Mouse (Mus musculus): ENCODE measurements at regions not wholly inside any gene's neighbourhood (a gene's known extent, or its start where the extent isn't known, plus 50 kb on each side); places are given as distances from the start of the nearest gene placed in this dataset.
A peak's percentile ranks its signal among the peaks of the same experiment; 100 is the strongest.

DNA sequence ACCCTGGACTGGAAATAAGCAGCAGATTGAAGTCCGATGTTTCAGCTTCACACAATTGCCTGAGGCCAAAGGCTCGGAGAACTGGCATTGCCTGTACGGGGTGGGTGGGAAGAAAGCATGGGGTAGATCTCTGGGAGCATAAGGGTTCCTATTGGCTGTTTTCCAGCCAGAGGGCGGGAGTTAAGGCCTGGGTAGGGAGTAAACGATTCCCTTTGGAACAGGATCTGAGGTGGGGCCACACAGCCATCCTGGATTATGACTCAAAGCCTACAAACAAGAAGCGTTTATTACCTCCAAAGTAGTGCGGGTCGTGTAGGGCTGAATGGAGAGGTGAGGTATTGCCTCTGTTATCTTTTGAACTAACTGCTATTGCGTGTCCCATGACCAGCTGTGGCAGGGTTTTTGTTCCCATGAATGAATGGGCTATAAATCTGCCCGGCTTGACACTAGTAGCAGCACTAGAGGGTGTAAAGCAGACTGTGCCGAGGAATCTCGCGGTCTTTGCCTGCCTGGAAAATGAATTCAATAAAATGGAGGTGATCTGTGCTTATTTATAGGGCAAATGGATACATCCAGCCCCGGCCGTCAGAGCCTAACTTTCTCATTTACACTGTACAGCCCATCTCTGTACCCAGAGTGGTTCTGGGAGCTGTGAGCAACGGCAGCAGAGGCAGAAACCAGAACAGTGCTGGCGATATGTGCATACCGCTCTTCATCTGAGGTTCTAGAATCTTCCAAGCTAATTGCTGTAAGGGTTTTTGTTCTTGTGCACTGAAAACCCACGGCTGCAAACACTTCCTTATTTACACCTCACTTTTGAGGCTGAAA is 214.3 kb upstream of the Zfp507 start:
- no peak for DNase-seq (ENCODE audit: low spot score)
- intact Hi-C loops (cut with DNase I), result no loop called here

DNA sequence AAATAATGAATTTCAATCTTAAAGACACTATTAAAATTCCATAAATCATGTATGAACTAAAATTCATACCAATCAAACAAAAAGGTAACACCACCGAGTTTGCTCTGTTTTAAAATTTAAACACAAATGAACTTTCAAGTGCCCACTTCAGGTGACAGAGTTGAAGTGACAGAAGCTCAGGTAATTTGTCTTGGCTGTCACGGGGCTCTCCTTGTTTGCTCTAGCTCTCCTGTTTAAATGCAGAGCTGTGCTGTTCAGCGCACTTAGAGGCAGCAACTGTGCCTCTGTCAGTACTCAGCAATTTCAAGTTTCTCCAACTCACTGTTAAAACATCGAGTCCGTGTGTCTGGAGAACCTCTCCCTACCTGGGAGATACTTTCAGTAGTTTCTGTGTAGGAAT is 193.8 kb upstream of the Zfp507 start:
- intact Hi-C loops (cut with DNase I), result no loop called here
- no peak for DNase-seq (ENCODE audit: low spot score)

DNA sequence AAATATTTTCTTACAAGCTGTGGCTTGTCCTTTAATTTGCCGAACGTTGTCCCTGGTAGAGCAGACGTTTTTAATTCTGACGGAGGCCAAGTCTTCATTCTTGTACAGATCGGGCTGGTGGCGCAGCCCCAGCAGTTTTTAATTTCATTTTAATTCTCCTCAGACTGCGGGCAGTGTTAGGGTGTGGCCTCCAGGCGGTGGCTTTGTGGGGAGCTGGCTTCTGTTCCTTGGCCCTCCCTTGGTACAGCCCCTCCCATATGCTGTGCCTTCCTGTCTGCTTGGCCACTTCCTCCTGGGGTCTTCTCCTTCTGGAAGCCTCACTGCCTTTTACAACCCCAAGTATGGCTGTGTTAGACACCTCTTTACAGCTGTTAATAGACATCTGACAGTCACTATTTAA is 189.7 kb upstream of the Zfp507 start:
- no peak for DNase-seq (ENCODE audit: low spot score)
- intact Hi-C loops (cut with DNase I), result no loop called here

GRCm38 (mm10) chr7:35991141-35991540 is 188.3 kb upstream of the Zfp507 start:
- DNase-seq (ENCODE audit: low spot score), result no peak
- intact Hi-C loops (cut with DNase I), result no loop called here

DNA sequence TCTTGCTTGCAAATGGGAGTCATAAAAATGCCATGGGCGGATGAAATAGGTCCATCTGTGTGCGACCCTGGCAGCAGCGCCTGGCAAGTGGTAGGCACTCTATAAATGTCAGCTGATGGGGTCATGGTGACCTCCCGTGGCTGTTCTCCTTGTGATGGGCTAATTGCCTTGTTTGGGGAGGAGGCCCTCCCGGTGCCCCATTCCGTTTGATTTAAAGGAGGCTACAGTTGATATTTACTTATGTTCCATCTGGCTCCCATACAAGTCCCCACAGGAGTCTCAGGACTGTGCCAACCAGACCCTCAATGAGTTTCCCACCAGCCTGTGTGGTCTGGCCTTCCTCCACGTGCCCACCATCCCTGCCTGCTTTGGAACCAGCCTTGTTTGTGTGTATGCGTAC is 186.7 kb upstream of the Zfp507 start:
- intact Hi-C loops (cut with DNase I), result no loop called here
- no peak for DNase-seq (ENCODE audit: low spot score)

DNA sequence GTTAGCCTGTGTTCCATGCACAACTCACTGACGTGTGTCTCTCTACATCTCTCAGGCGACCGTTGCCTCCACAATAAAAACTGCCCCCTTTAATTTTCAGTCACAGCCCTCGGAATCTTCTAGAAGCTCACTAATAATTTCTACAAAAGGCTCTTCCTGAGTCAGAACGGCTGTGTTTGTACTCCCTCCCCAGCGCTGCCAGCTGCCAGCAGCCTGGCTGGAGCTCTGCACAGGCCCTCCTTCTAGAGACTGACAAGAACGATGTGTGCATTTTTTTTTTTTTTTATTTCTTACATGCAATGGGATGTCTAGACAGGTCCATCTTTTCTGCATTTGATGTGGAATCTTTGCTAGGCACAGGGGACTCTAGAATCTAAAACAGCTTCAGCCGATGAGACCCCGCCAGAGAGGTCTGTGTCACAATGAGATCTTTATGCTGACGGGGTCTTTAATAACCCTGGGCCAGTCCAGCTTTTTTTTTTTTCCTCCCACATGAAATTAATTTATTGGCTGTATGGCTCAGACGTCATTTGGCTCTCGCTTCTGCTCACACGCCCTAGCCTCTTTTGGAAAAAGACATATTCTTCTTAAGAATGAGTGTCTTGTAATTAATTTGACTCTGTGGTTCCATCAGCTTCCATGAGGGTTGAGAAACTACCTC is 185.8 kb upstream of the Zfp507 start:
- intact Hi-C loops (cut with DNase I), result no loop called here
- no peak for DNase-seq (ENCODE audit: low spot score)

DNA sequence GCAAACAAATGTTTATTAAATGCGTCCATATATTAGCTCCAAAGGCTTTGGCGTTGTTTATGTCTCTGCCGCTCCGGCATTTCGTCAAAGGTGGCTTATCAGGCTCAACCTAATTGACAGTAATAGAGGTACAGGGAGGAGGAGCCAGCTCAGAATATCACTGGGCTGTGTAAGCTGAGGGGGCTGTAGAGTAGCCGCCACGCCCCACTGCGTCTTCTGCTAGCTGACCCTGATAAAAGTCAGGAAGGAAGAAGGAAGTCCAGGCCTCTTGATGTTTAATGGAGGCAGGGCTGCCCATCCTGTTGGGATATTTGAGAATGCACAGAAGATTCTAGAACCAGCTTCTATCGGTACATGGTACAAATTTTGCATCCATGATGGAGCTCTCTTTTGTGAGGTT is 175.2 kb upstream of the Zfp507 start:
- intact Hi-C loops (cut with DNase I), result no loop called here
- no peak for DNase-seq (ENCODE audit: low spot score)

DNA sequence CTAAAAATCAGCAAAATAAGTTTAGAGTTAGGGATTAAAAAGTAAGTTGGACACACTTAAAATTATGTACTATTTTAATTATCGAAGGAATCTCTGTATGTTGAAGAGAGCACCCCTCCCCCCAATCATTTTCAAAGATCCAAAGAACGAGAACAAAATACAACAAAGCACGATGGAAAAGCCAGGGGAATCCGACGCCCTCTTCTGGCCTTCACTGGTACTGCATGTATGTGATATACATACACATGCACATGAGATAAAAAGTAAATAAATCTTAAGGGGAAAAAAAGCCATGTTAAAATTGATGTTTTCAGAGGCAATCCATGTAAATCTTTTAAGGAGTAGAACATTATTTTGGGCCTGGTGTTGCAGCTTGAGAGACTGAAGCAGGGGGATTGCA is 155.9 kb upstream of the Zfp507 start:
- DNase-seq (ENCODE audit: low spot score), result no peak
- intact Hi-C loops (cut with DNase I), result no loop called here

GRCm38 (mm10) chr7:35958052-35958451 is 155.2 kb upstream of the Zfp507 start:
- no peak for DNase-seq (ENCODE audit: low spot score)
- intact Hi-C loops (cut with DNase I), result no loop called here

DNA sequence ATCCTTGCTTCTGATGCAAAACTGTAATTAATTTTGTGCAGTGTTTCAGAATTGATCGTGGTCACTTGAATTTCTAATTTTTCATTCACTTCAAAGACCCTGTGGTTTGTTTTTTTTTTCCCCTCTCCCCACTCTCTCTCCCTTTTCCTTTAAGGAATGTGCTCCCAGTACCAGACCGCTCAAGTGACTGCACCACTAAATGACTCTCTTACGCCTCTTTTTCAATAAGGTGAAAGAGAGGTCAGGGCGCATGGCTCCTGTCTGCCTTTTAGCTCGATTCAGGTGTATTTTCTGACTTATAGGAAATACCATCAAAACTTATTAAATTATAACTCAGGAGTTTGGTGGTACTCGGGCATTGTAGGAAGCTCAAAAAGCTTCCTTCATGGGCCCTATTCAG is 146.0 kb upstream of the Zfp507 start:
- intact Hi-C loops (cut with DNase I), result no loop called here
- DNase-seq (ENCODE audit: low spot score), result no peak

GRCm38 (mm10) chr7:35948389-35948788 is 145.6 kb upstream of the Zfp507 start:
- no peak for DNase-seq (ENCODE audit: low spot score)
- intact Hi-C loops (cut with DNase I), result no loop called here

GRCm38 (mm10) chr7:35941086-35941485 is 138.3 kb upstream of the Zfp507 start:
- no peak for DNase-seq (ENCODE audit: low spot score)
- intact Hi-C loops (cut with DNase I), result no loop called here

GRCm38 (mm10) chr7:35938123-35938869 is 135.5 kb upstream of the Zfp507 start:
- intact Hi-C loops (cut with DNase I), result no loop called here

DNA sequence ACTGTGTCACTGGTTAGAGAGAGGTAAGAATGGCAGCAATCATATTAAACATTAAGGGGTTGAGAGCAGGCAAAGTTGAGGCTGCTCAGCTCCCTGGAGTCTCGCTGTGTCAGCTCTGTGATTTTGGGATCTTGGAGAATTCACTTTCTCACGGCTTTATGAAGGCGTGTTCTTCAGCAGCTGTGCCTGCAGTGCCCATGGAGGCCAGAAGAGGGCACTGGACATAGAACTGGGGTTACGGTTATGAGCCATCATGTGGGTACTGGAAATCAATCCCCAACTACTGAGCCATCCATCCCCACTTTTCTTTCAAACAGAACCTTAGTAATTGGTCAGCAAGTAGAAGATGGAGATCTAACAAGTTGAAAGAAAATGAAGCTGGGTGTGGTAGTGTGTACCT is 123.9 kb upstream of the Zfp507 start:
- intact Hi-C loops (cut with DNase I), result no loop called here
- no peak for DNase-seq (ENCODE audit: low spot score)

More at GRCm38 (mm10) chr7:35938123-35938869, 135.5 kb upstream of the Zfp507 start:
- DNase-seq (ENCODE audit: low spot score), result no peak

DNA sequence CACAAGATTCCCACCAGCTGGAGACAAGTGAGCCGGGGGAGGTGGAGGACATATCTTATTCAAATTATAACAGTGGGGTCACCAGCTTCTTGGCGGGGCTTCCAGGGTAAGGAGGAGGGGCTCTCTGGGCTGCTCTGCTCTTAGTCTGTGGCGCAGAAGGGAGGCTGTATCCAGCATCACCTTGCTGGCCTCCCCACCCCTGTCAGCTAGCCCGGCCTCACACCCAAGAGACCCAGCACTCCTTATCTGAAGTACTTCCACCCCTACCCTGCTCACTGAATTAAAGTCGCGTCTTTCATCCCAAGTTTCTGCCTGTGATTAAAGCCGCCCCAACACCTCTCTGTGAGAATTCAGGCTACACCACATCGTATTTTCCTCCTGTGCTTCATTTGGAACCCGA is 119.8 kb upstream of the Zfp507 start:
- no peak for DNase-seq (ENCODE audit: low spot score)
- intact Hi-C loops (cut with DNase I), result no loop called here

- DNase-seq (ENCODE audit: low spot score), result no peak
- intact Hi-C loops (cut with DNase I), result no loop called here
Observed at GRCm38 (mm10) chr7:35920884-35921283, 118.1 kb upstream of the Zfp507 start.

DNA sequence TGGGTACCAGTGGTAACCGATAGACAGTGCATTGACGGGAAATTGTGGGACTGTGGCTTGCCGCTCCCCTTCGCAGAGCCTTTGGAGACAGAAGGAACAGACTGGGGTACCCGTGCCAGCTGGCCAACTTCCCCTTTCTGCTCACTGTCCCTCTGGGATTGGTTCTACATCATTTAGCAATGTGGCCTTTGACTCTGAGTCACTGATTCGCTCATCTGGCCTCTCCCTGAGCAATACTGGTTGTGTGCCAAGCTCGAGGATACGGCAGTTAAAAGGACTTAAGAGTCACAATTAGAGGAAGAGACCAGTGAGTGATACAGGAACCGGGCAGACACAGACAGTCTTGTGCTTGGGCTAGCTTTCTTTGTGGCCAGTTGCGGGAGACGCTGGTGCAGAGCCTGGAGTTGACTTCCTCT is 117.4 kb upstream of the Zfp507 start:
- peak; percentile 41 for DNase-seq (ENCODE audit: low spot score)
- intact Hi-C loops (cut with DNase I), result no loop called here

DNA sequence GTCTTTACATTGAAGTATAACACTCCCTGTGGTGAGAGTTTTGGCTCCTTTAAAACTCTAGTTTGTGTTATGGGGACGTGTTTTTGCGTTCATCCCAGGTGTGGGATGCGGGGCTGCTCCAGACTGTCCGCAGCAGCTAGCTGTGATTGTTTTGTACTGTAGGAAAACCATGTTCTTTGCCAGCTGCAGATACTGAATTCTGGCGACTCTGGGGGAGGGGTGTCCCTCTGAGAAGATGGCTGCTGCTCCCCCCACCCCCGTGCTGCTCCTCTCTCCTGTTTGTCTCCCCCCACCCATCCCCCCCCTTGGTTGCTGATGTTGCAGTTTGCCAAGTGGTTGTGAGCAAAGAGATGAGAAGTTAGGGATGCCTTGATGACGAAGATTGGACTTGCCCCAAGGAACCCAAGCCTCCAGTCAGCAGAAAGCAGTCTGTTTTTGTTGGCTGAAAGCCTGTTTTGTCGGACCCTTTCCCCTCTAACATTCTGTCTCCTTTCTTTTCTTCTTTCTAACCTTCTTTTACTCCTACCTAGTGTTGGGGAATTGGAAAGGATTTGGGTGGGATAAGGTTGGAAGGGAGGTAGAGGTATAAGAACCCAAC is 107.4 kb upstream of the Zfp507 start:
- intact Hi-C loops (cut with DNase I), result no loop called here
- DNase-seq (ENCODE audit: low spot score), result no peak

DNA sequence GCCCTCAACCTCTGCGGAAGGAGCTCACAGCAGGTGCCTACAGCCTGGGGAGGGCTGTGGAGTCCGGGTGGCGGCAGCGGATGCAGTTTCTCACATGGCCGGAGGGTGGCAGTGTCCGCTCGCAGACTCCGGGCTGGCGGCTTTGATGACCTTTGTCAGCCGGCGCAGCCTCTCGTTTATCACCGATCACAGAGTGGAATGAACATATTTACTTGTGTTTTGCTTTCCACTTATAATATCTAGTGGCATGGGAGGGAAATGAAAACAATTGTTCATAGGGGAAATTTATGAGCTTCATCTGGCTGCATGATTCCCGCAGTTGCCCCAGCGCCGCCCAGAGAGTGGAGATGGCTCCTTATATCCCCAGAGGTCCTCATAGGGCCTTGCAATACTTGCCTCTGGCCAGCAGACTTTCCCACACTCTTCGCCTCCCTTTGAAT is 99.2 kb upstream of the Zfp507 start:
- intact Hi-C loops (cut with DNase I), result loop anchor here (1.0 to 10.0 kb wide), 2 partner anchors 1073 to 1444 kb away; no protein-coding TSS in a partner anchor
- DNase-seq (ENCODE audit: low spot score), result peak; percentile 10

GRCm38 (mm10) chr7:35898701-35899445 is 96.1 kb upstream of the Zfp507 start:
- intact Hi-C loops (cut with DNase I), result no loop called here
- no peak for DNase-seq (ENCODE audit: low spot score)

Data from heart, postnatal 25 days (tissue).